Comparison of ENCODE assay signal across 8 mouse cellular contexts in genomic region chr3:54154844-54155638, GRCm38 (mm10). TPM values are rescaled to one million over a fixed set of nuclear protein-coding genes. Genes with fewer than 3 reads are reported as not detected.
DNase-seq lines count a peak whose midpoint lies in the region; ATAC-seq and TF ChIP-seq lines count a peak whose summit lies in the region.

No protein-coding gene starts in this region.

- H3K4me2 ChIP-seq in forebrain, embryonic 12.5 days: peak overlapping the region; percentile 98
- H3K4me2 ChIP-seq in intestine, postnatal 0 days (replicated peaks; ENCODE audit: low read depth): peak overlapping the region; percentile 62
- H3K4me2 ChIP-seq in midbrain, embryonic 12.5 days (replicated peaks): peak overlapping the region; percentile 100

- H3K4me1 ChIP-seq in forebrain, embryonic 12.5 days: peaks cover 25% of the 10 kb centered on the region
- no peaks in the 10 kb centered on the region for H3K4me1 ChIP-seq in intestine, postnatal 0 days (replicated peaks; ENCODE audit: control insufficient read depth, insufficient read depth, low read length)
- H3K4me1 ChIP-seq in midbrain, embryonic 12.5 days: peaks cover 19% of the 10 kb centered on the region; the same call in 1 of the 2 replicates

- H3K36me3 ChIP-seq in forebrain, embryonic 12.5 days (replicated peaks): no peaks in the 10 kb centered on the region
- H3K36me3 ChIP-seq in intestine, postnatal 0 days (ENCODE audit: control insufficient read depth, insufficient read depth): no peaks in the 10 kb centered on the region
- H3K36me3 ChIP-seq in midbrain, embryonic 12.5 days: no peaks in the 10 kb centered on the region

- H3K9me3 ChIP-seq in forebrain, embryonic 12.5 days: no peaks in the 10 kb centered on the region
- H3K9me3 ChIP-seq in intestine, postnatal 0 days (ENCODE audit: control insufficient read depth): no peaks in the 10 kb centered on the region
- H3K9me3 ChIP-seq in midbrain, embryonic 12.5 days: no peaks in the 10 kb centered on the region

- 4% methylated on average over 16 of the region's 16 CpGs for WGBS in forebrain, embryonic 12.5 days
- 6% methylated on average over 16 of the region's 16 CpGs for WGBS in intestine, postnatal 0 days
- WGBS in midbrain, embryonic 12.5 days: 4% methylated on average over 16 of the region's 16 CpGs

- no peak overlapping the region for H3K27ac ChIP-seq in forebrain, embryonic 12.5 days
- no peak overlapping the region for H3K27ac ChIP-seq in intestine, postnatal 0 days (ENCODE audit: low read depth, low read length)
- no peak overlapping the region for H3K27ac ChIP-seq in midbrain, embryonic 12.5 days (replicated peaks)

- DNase-seq in cerebellum, postnatal 4 days (ENCODE audit: low spot score in 2 of 2): peak; percentile 20 to 47
- no peak for DNase-seq in cerebellum, adult 8-10 months
- DNase-seq in ES-CJ7 (ENCODE audit: low read depth, low spot score): peak; percentile 32
- DNase-seq in telencephalon, adult 2 months (ENCODE audit: low read depth, low spot score): peak; percentile 45
- no peak for DNase-seq in spleen, postnatal 36 days (ENCODE audit: low spot score in 2 of 2)

- peaks cover 26% of the 10 kb centered on the region for H3K27me3 ChIP-seq in forebrain, embryonic 12.5 days
- peaks cover 18% of the 10 kb centered on the region for H3K27me3 ChIP-seq in intestine, postnatal 0 days (replicated peaks; ENCODE audit: control insufficient read depth, insufficient read depth, low read length)
- H3K27me3 ChIP-seq in midbrain, embryonic 12.5 days: peaks cover 27% of the 10 kb centered on the region

- peak; percentile 90 for ATAC-seq in forebrain, embryonic 12.5 days (ENCODE audit: low FRiP score)
- ATAC-seq in intestine, postnatal 0 days: no peak
- ATAC-seq in midbrain, embryonic 12.5 days (ENCODE audit: low FRiP score, low read depth): peak; percentile 93

- peak; percentile 66 for TF ChIP-seq CTCF in intestine, postnatal 0 days (IDR thresholded peaks at IDR 0.05; ENCODE audit: low read depth)

- H3K4me3 ChIP-seq in forebrain, embryonic 12.5 days (replicated peaks): peak overlapping the region; percentile 55
- H3K4me3 ChIP-seq in intestine, postnatal 0 days (ENCODE audit: low read depth, low read length): no peak overlapping the region
- H3K4me3 ChIP-seq in midbrain, embryonic 12.5 days: peak overlapping the region; percentile 57

- H3K9ac ChIP-seq in forebrain, embryonic 12.5 days: no peak overlapping the region
- H3K9ac ChIP-seq in intestine, postnatal 0 days (ENCODE audit: low read depth, low read length): no peak overlapping the region
- no peak overlapping the region for H3K9ac ChIP-seq in midbrain, embryonic 12.5 days (replicated peaks)

RNA-seq across cellular contexts. Expression of gene Trpc4, which starts 0.8 kb away (rescaled TPM):
- polyA plus RNA-seq in forebrain, embryonic 12.5 days (2016; fragmentation: Nextera tagmentation; extraction: Ambion mirVana): 2.3 and 2.5 TPM in 2 replicates
- polyA plus RNA-seq in intestine, postnatal 0 days (2015; fragmentation: Nextera tagmentation; extraction: Ambion mirVana): 1.5 and 2.0 TPM in 2 replicates
- polyA plus RNA-seq in midbrain, embryonic 12.5 days (2016; fragmentation: Nextera tagmentation; extraction: Ambion mirVana): 1.7 and 2.4 TPM in 2 replicates

Comparison
In these comparisons a context has a peak if more than half of its experiments do, and no peak if none do; other contexts are left out.
1. DNase-seq: peak in cerebellum, postnatal 4 days (2 of 2), ES-CJ7 (single experiment) and telencephalon, adult 2 months (single experiment); none in cerebellum, adult 8-10 months (single experiment) and spleen, postnatal 36 days (0 of 2).
2. Peak in every context shown above with its lines, with median percentiles within 50 percentile points of each other: H3K4me2 ChIP-seq.